Mouse (Mus musculus): ENCODE results near the gene Kcnip4.

Gene Kcnip4

DNA sequence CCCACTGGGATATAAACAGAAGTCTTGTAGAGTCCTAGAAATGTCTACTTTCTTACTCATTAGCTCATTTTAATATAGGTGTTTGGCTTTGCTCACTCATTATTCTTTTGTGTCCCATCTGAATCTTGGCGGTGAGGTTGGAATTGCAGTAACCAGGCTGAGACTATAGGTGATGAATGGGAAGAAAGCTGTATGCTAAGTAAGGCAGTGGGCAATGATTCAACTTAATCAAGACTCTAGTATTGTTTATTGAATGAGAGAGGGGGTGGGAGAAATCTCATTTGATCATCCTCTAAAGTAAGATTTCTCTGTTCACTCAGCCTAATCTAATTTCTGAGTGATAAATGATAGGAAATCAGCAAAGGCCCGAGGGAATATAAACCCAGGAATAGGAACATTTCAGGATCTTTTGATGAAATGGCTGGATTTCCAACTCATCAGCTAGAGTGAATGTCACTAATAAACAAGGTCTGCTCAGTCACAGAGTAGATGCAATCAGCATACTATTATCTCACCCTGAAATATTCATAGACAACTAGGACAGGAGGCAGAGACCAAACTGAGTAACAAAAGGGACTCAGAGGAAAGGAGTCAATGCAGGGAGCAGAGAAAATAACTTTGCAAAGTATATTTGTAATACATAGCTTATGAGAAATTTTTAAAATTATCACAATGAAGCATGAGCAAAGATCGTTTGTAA is 660.3 kb downstream of the Kcnip4 start:
- DNase-seq: no peak

GRCm38 (mm10) chr5:48840971-48841370 is 683.7 kb downstream of the Kcnip4 start:
- no peak for DNase-seq

GRCm38 (mm10) chr5:48795526-48795925 is 729.2 kb downstream of the Kcnip4 start:
- no peak for DNase-seq

GRCm38 (mm10) chr5:48779376-48779775 is 745.3 kb downstream of the Kcnip4 start:
- DNase-seq: peak in 1 of 2 experiments; percentile 13

DNA sequence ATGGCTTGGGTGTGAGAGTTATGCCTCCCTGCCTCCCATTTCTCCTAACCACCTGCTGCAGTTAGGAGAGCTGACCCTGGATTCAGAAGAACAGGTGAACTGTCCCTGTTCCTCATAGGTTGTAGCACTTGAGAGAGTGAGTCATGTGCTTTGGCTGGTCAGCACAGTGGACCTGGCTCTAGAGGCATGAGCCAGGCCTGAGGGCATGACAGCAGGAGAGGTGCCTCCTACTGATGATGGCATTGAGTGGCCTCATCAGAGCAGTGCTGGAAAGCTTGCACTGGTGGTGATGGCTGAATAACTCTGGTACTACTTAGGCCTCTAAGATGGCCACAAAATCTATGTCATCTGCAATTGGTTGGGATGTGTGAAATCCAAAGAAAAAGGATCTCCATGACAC is 776.1 kb downstream of the Kcnip4 start:
- no peak for DNase-seq

GRCm38 (mm10) chr5:48737640-48738039 is 787.1 kb downstream of the Kcnip4 start:
- no peak for DNase-seq

DNA sequence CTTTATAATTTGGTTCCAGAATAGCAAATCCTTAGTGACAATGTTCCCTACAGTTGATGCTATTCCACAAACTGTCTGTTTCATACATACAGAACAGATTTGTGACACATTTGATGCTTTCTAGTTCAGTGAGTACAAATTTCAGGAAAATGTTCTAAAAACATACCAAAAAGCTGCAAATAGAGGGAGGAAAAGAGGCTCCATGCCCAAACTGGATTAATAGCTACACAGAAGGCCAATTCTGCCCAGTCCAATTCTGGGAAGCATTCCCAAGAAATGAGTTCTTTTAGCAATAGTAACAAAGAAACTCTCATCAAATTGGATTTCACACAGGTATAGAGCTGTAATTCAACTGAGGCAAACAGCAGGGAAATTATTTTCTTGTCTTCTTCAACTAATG is 806.5 kb downstream of the Kcnip4 start:
- DNase-seq: no peak

- no peak for DNase-seq
Observed at GRCm38 (mm10) chr5:48705997-48706396, 818.7 kb downstream of the Kcnip4 start.

DNA sequence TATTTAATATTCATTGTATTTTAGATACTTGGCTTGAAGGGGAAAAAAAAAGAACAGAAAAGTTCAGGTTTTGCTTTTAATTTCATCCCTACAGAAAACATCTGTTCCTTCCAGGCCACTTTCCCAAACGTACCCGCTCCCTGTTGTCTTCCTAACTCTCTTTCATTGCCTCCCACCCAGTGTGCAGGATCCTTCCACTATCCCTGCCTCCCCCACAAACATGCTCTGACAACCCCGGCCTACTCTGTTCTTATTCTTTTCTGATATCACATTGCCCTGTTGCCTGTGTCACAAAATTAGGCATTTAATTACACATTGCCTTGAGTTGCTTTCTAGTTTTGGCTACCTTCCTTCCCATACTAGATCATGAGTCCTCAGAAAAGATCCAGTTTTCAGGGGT is 837.6 kb downstream of the Kcnip4 start:
- no peak for DNase-seq

DNA sequence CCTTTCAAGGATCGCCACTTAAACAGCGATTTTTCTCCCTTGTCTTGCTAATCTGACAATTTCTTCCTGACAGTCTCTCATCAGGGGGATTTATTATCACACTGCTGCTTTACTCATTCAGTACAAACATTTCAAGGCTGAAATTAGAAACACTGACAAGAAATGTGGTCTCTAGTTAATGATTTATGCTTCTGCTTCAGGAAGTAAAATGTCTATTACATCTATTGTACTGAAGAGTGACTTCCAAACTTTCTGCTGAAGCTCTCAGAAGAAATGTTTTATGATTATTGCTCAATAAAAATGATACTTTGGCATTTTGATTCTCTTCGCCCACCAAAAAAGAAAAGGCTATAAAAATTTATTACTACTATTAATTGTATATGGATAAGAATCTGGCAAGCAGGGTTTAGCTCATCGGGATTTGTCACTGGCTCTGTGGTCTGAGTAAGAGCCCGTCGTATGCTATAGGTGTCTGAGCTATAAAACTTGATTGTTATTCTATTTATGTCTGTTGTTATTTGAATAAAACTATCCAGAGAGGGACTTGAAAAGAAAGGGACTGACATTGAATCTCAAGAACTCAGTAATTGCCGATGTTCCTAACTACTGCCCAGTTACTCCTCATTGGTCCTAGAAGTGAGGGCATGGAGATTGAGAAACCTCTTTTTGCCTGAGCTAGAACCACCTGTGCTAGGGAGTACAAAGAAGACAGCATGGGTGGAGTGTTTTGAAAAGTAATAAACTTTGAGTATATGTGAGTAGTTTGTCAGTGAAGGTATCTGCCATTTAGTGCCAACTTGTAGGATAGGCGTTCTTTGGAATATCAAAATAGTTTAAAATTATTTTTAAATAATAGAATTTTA is 844.7 kb downstream of the Kcnip4 start:
- DNase-seq: no peak

DNA sequence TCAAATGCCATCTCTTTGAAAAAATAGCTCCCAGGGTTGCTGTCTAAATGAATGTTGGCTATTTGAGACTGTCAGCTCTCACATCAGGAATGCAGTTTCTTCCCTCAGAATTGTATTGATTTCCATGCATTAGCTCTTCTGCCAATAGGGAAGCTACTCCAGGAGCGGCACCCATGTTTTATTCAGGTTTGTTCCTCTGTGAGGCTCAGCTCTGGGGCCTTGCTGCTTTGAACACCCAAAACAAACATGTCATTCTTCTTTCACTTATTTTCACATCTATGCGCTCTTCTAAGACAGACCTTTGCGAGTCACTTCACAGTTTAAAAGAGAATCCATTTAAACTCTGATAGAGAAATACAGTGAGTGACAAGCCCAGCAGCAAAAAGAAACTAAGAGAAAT is 862.2 kb downstream of the Kcnip4 start:
- DNase-seq: no peak

DNA sequence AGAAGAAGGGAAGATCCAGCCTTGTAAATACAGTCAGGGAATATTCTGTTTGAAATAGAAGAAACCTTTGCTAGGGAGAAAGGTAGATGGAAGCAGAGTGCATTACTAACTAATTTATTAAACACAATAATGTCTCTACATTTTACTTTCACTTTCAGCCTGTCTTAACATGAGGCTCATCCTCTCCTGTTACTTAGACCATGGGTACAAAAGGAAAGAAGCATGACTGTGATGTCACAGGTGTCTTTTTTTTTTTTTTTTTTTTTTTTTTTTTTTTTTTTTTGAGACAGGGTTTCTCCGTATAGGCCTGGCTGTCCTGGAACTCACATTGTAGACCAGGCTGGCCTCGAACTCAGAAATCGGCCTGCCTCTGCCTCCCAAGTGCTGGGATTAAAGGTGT is 864.7 kb downstream of the Kcnip4 start:
- no peak for DNase-seq

- no peak for DNase-seq
Observed at GRCm38 (mm10) chr5:48650496-48650895, 874.2 kb downstream of the Kcnip4 start.

DNA sequence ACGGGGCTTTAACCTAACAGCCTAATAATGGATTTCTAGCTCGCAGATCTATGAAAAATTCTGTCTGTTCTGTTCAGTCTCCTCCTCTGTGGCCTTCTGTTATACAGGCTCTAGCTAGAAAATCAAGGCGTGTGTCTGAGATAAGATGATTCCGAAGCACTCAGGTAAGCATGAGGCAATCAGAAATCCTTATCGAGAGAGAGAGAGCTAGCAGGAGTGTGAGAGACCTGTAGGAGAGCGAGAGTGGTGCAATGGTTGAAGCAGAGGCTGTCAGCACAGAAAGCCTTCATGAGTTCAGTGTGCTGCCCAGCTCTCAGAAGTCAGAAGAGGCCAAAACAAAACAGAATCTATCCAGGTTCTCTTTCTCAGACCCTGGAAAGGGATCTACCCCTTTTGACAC is 888.0 kb downstream of the Kcnip4 start:
- DNase-seq: no peak

DNA sequence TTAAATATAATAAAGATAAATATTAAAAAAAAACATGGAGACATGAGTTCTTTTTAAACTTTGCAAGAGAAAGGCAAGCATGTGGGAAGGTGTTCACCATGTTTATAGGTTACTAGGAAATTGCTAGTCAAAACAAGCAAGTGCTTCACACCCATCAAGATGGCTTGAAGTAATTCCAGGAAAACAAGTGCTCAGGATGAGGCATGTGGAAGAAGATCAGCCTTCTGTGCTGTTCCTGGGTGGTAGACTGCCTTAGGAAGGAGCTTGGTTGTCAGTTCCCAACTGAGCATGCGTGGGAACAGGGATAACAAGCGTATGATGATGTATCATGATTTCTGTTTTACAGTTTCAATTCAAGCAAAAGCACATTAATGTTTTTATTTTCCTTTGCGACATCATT is 891.1 kb downstream of the Kcnip4 start:
- no peak for DNase-seq

DNA sequence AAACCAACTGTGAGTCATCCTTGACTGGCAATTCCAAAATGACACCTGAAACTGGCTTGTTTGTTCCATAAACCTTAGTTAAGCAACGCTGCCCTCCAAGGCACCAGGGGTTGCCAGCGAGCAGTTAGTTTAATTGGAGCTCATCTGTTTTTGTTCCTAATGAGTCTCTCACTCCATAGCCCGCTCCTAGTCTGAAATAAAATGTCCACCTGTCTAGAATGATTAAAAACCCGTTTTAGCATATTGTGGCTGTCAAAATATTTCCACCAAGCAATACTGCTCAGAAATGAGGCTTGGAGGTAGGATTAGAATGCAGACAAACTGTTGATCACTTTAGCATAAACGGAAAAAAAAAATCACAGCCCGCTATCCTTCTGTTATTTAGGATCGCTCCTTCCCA is 901.3 kb downstream of the Kcnip4 start:
- no peak for DNase-seq

GRCm38 (mm10) chr5:48606916-48607315 is 917.8 kb downstream of the Kcnip4 start:
- peak; percentile 28 to 31 for DNase-seq

DNA sequence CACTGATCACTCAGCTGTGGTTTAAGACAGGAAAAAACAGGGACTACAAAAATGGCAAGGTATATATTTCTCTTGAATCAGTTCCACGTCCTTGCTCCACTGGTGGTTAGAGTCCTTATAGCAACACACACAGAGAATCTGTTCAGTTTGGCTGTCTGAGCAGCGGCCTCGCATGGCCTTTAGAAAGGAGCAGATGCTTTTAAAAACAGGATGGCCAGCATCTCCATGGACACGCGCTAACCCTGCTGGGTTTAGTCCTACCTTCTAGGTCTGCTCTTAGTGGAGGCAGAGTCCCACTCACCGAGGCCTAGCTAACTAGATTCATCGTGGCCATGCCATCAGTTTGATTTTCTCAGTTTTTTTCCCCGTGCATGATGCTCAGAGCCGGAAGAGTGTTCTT is 918.4 kb downstream of the Kcnip4 start:
- DNase-seq: peak; percentile 42 to 49

GRCm38 (mm10) chr5:48599481-48600040 is 925.1 kb downstream of the Kcnip4 start:
- DNase-seq: peak; percentile 37 to 55

- no peak for DNase-seq
Observed at GRCm38 (mm10) chr5:48588014-48588413, 936.7 kb downstream of the Kcnip4 start.

DNA sequence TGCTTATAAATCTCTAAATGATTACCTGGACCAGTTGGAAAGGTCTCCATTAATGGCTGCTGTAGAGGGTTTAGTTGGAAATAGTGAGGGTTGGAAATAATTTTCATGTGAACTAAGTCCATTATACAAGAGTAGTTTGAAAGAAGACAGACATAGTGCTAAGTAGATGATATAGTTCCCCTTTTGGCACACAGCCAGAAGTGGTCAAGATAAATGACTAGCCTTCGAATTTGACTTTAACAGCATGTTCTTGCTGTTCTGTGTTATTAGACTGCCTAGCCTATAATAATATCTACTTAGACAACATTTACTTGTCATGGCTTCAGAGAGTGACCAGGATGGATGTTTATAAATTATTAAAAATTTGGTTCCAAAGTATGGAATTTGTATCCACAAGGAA is 941.3 kb downstream of the Kcnip4 start:
- no peak for DNase-seq

DNA sequence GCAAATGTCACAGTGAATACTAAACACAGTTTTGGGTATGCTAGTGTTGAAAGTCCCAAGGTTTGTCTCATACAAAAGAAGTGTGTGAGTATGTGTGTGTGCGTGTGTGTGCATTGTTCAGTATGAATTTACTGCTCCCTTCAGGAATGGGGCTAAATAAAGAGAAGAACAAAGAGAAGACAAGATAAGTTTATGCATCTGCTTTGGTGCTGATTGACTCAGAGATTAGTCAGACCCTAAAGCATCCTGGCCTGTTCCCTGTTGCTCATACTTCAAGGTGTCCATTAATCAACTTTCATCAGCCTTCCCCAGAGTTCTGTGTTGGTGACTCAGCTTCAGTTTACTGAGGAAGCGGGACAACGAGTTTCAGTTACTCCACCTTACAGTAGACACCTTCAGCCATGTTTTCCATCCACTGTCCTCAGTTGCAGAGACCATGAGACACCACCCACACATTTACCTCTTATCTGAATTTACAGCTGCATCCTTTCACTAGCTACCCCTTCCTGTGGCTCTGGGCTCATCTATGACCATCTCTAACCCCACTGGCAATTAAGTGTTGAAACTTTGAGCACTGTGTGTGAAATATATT is 960.6 kb downstream of the Kcnip4 start:
- DNase-seq: no peak

DNA sequence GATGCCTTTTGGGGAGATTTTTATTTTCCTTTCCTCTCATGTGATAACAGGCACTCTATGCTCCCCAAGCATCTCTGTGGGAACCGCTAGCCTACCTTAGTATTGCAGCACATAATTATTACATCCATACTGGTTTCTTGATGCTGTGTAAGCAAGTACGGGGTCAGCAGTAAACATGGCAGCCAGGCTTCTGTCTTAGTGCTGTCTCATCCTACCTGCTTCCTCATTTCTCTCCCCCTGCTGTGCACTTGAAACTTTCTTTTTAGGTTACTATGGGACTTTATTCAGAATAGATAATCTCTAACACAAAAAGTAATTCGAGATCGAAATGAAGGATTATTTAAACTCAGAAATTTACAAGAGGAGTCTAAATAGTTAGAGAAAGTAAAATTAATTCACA is 973.0 kb downstream of the Kcnip4 start:
- DNase-seq: no peak

GRCm38 (mm10) chr5:48545825-48546224 is 978.9 kb downstream of the Kcnip4 start:
- no peak for DNase-seq
